Mouse (Mus musculus): Measurements from ENCODE around the gene Gm13290.

DNA sequence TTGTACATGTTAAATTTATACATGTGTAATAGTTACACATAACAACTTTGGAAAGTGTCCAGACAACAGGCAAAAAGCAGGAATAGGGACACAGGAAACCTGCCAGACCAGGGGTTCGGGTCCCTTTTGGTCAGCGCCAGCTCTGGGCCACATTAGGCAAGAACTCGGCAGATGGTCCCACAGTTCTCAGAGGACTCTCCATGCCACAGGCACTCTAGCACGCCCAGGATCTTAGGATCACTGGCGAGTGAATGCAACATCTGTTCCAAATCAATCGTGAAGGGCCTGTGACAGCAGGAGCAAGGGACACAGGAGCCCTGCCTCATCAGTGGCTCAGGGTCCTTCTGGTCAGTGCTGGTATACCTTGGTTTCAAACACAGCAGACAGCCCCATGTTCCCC lies 23.7 kb upstream of the Gm13290 start:
- no peak for TF ChIP-seq CTCF (IDR thresholded peaks at IDR 0.05)
- no peak for TF ChIP-seq POLR2A (IDR thresholded peaks at IDR 0.05; ENCODE audit: insufficient read depth, low read depth, low read length)
- TF ChIP-seq EP300 (IDR thresholded peaks at IDR 0.05; ENCODE audit: insufficient read depth, low read depth, low read length) = no peak
